Mouse (Mus musculus) testis, adult 2 months (tissue): ENCODE results near the gene Lrsam1.

ENCODE experiments used
- CTCF ChIP-seq: fragments of 200-500 bp; IDR thresholded peaks from 2 replicates; pipeline ENCODE4 v1.5.1; 2012; ENCODE audit warnings: low read depth, mild to moderate bottlenecking, inconsistent platforms, low read length, moderate library complexity; ENCODE audit not compliant: control insufficient read depth, insufficient read depth, insufficient replicate concordance
- POLR2A ChIP-seq: fragments of 200-500 bp; IDR thresholded peaks from 2 replicates; pipeline ENCODE4 v1.6.1; 2012; ENCODE audit warnings: low read depth, mild to moderate bottlenecking, inconsistent platforms, low read length, moderate library complexity; ENCODE audit not compliant: control insufficient read depth

- TF ChIP-seq POLR2A (no peak), CTCF (no peak)
Measured at GRCm38 (mm10) chr2:32990167-32990832, 28.9 kb upstream of the Lrsam1 start.
